Mouse (Mus musculus) heart, adult 2 months (tissue): ENCODE measurements around the gene Slitrk1.

Experiments used
- CTCF ChIP-seq: fragments of 200-600 bp; IDR thresholded peaks from 2 replicates; pipeline ENCODE4 v1.8.1; 2022; ENCODE audit warnings: antibody characterized with exemption, mild to moderate bottlenecking, moderate library complexity
- POLR2A ChIP-seq: fragments of 200-500 bp; IDR thresholded peaks from 2 replicates; pipeline ENCODE4 v1.6.1; 2011; ENCODE audit warnings: mild to moderate bottlenecking, low read depth, low read length, control low read depth; ENCODE audit not compliant: insufficient read depth

DNA sequence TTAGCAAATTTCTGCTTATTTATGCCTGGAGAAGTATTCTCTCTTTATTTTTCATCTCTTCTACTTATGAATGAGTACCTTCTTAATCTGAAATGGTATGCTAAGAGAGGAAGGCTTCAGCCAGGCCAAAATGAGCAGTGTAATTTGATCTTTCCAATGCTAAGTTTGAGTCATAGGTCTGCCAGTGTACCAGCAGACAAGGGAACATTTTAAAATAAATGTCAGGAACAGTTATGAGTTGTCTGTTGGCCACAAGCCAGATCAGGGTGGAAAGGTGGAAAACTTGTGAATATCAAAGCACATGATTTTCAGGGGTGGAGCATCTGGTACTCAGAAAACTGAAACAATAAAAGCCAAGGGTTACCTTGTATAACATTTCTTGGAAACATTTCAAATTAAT is 46.1 kb downstream of the Slitrk1 start:
- no peak for TF ChIP-seq CTCF
- no peak for TF ChIP-seq POLR2A
